Mouse (Mus musculus): ENCODE measurements at regions not wholly inside any gene's neighbourhood (a gene's known extent, or its start where the extent isn't known, plus 50 kb on each side); places are given as distances from the start of the nearest gene placed in this dataset.

DNA sequence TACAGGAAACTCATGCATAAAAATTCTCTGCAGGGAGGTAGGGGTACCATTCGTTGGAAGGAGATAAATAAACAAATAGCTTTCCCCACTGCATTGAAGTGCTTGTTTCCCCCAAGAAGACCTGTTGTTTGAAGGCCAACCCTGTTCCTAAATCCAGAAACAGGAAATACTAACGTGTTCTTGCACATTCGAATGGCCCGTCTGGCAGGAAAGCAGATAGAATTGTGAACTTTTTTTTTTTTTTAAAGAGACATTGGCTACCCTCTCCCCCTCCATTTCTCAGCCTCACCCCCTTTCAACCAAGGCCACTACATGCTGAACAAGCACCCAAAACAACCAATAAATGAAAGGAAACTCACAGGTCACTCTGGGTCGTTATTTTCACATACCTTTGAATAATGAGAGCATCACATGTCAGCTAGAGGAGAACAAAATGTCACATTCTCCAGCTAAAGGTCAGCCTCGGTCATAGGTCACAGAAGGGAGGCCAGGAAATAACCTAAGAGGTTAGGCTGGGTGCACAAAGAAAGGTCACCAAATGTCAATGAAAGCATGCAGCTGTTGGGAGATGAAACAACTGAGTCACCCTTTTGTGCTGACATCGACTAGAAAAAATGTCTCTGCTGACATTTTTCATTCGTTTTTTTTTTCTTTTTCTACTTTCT lies 250.8 kb upstream of the Usp25 start:
- Histone ChIP-seq H3ac (ENCODE audit: control insufficient read depth, insufficient read length) (no peak overlapping the region), H3K4me2 (ENCODE audit: low read depth) (peak overlapping the region; percentile 29), H3K4me3 (no peak overlapping the region), H3K36me3 (ENCODE audit: control insufficient read depth, insufficient read depth) (no peaks in the 10 kb centered on the region), H3K27me3 (ENCODE audit: control insufficient read depth, insufficient read depth, insufficient read length) (no peaks in the 10 kb centered on the region), H3K79me2 (ENCODE audit: control insufficient read depth, insufficient read depth) (no peaks in the 10 kb centered on the region)
- TF ChIP-seq CEBPB (IDR thresholded peaks at IDR 0.05; ENCODE audit: insufficient read depth, poor library complexity, severe bottlenecking) = no peak
- TF ChIP-seq SRF (IDR thresholded peaks at IDR 0.05; ENCODE audit: control insufficient read depth, insufficient read length, low read depth) = no peak
- TF ChIP-seq MYOD1 (IDR thresholded peaks at IDR 0.05; ENCODE audit: control insufficient read depth in 1 of 3, insufficient read length in 2 of 3, low read depth in 2 of 3) = peak in 2 of 3 experiments; percentile 27 to 49
- no peak for TF ChIP-seq MAX (IDR thresholded peaks at IDR 0.05; ENCODE audit: low read depth)
- no peak for TF ChIP-seq POLR2A (IDR thresholded peaks at IDR 0.05; ENCODE audit: insufficient read length, low read depth)
- no peak for TF ChIP-seq E2F4 (IDR thresholded peaks at IDR 0.05; ENCODE audit: insufficient read depth)
- TF ChIP-seq TCF3 (IDR thresholded peaks at IDR 0.05; ENCODE audit: insufficient read length, low read depth) = no peak

GRCm38 (mm10) chr16:76761848-76762247 lies 251.7 kb upstream of the Usp25 start:
- H3K79me2 ChIP-seq (ENCODE audit: control insufficient read depth, insufficient read depth) = no peaks in the 10 kb centered on the region
- TF ChIP-seq MYOG (IDR thresholded peaks at IDR 0.05; ENCODE audit: control insufficient read depth in 1 of 3, insufficient read depth in 1 of 3, insufficient read length in 2 of 3, low read depth in 2 of 3) (no peak), POLR2AphosphoS2 (IDR thresholded peaks at IDR 0.05; ENCODE audit: insufficient read length, low read depth) (no peak), MAX (IDR thresholded peaks at IDR 0.05; ENCODE audit: low read depth) (no peak), USF1 (IDR thresholded peaks at IDR 0.05; ENCODE audit: low read depth) (no peak), REST (IDR thresholded peaks at IDR 0.05; ENCODE audit: insufficient read depth, insufficient read length) (no peak), TCF3 (IDR thresholded peaks at IDR 0.05; ENCODE audit: insufficient read length, low read depth) (no peak), E2F4 (IDR thresholded peaks at IDR 0.05; ENCODE audit: insufficient read depth) (no peak), SRF (IDR thresholded peaks at IDR 0.05; ENCODE audit: control insufficient read depth, insufficient read length, low read depth) (no peak), CEBPB (IDR thresholded peaks at IDR 0.05; ENCODE audit: insufficient read depth, poor library complexity, severe bottlenecking) (no peak), TCF12 (IDR thresholded peaks at IDR 0.05; ENCODE audit: insufficient read depth, poor library complexity, severe bottlenecking) (no peak), POLR2A (IDR thresholded peaks at IDR 0.05; ENCODE audit: insufficient read length, low read depth) (no peak), MYOD1 (IDR thresholded peaks at IDR 0.05; ENCODE audit: control insufficient read depth in 1 of 3, insufficient read length in 2 of 3, low read depth in 2 of 3) (no peak)
- H3K36me3 ChIP-seq (ENCODE audit: control insufficient read depth, insufficient read depth) = no peaks in the 10 kb centered on the region
- no peaks in the 10 kb centered on the region for H3K27me3 ChIP-seq (ENCODE audit: control insufficient read depth, insufficient read depth, insufficient read length)
- H3K4me2 ChIP-seq (ENCODE audit: low read depth) = no peak overlapping the region
- H3ac ChIP-seq (ENCODE audit: control insufficient read depth, insufficient read length) = no peak overlapping the region
- no peak overlapping the region for H3K4me3 ChIP-seq

DNA sequence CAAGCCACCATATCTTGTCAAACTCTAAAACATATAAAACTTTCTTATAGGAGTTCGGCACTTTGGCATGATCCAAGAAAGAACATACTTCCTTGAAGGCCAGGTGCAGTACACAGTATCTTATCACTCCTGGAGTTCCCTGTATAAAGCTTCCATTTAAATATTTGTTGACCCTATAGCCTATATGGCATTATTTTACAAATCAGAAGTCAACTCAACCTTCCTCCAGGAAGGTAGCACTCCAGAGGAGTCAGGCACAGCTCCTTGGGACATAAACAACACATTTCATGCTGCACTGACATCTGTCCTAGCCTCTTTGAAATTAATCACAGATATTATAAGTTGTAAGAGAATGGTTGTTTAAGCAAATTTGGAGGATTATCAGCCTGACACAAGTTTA lies 252.5 kb upstream of the Usp25 start:
- Histone ChIP-seq H3K27me3 (ENCODE audit: control insufficient read depth, insufficient read depth, insufficient read length) (no peaks in the 10 kb centered on the region), H3K4me3 (no peak overlapping the region), H3K36me3 (ENCODE audit: control insufficient read depth, insufficient read depth) (no peaks in the 10 kb centered on the region), H3K79me2 (ENCODE audit: control insufficient read depth, insufficient read depth) (no peaks in the 10 kb centered on the region), H3ac (ENCODE audit: control insufficient read depth, insufficient read length) (no peak overlapping the region), H3K4me2 (ENCODE audit: low read depth) (no peak overlapping the region)
- TF ChIP-seq CEBPB (IDR thresholded peaks at IDR 0.05; ENCODE audit: insufficient read depth, poor library complexity, severe bottlenecking) = no peak
- no peak for TF ChIP-seq REST (IDR thresholded peaks at IDR 0.05; ENCODE audit: insufficient read depth, insufficient read length)

DNA sequence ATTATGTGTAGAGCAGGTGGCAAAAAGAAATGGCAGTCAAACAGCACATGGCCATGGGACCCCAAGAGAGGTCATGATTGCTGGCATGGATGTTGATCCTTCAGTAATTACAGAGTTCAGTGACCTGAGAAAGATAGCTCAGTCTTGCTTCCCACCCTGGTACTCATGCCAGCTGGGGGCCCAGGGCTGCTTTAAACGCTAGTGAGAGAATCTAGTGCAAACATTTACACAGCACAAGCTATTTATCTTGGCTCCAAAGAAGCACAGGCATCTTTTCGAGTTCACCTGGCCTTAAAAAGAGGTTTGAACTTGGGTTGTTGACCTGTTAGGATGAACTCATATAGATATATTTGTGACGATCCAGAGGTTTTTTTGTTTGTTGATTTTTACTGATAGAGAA lies 258.6 kb upstream of the Usp25 start:
- H3K4me2 ChIP-seq (ENCODE audit: low read depth) = no peak overlapping the region
- H3ac ChIP-seq (ENCODE audit: control insufficient read depth, insufficient read length) = no peak overlapping the region
- H3K79me2 ChIP-seq (ENCODE audit: control insufficient read depth, insufficient read depth) = no peaks in the 10 kb centered on the region
- TF ChIP-seq TCF12 (IDR thresholded peaks at IDR 0.05; ENCODE audit: insufficient read depth, poor library complexity, severe bottlenecking) (no peak), MAX (IDR thresholded peaks at IDR 0.05; ENCODE audit: low read depth) (no peak), POLR2A (IDR thresholded peaks at IDR 0.05; ENCODE audit: insufficient read length, low read depth) (no peak), MYOG (IDR thresholded peaks at IDR 0.05; ENCODE audit: control insufficient read depth in 1 of 3, insufficient read depth in 1 of 3, insufficient read length in 2 of 3, low read depth in 2 of 3) (no peak), TCF3 (IDR thresholded peaks at IDR 0.05; ENCODE audit: insufficient read length, low read depth) (no peak), SRF (IDR thresholded peaks at IDR 0.05; ENCODE audit: control insufficient read depth, insufficient read length, low read depth) (no peak), USF1 (IDR thresholded peaks at IDR 0.05; ENCODE audit: low read depth) (no peak), E2F4 (IDR thresholded peaks at IDR 0.05; ENCODE audit: insufficient read depth) (no peak), MYOD1 (IDR thresholded peaks at IDR 0.05; ENCODE audit: control insufficient read depth in 1 of 3, insufficient read length in 2 of 3, low read depth in 2 of 3) (no peak), POLR2AphosphoS2 (IDR thresholded peaks at IDR 0.05; ENCODE audit: insufficient read length, low read depth) (no peak), REST (IDR thresholded peaks at IDR 0.05; ENCODE audit: insufficient read depth, insufficient read length) (no peak), CEBPB (IDR thresholded peaks at IDR 0.05; ENCODE audit: insufficient read depth, poor library complexity, severe bottlenecking) (no peak)
- H3K4me3 ChIP-seq = no peak overlapping the region
- H3K36me3 ChIP-seq (ENCODE audit: control insufficient read depth, insufficient read depth) = no peaks in the 10 kb centered on the region
- no peaks in the 10 kb centered on the region for H3K27me3 ChIP-seq (ENCODE audit: control insufficient read depth, insufficient read depth, insufficient read length)

DNA sequence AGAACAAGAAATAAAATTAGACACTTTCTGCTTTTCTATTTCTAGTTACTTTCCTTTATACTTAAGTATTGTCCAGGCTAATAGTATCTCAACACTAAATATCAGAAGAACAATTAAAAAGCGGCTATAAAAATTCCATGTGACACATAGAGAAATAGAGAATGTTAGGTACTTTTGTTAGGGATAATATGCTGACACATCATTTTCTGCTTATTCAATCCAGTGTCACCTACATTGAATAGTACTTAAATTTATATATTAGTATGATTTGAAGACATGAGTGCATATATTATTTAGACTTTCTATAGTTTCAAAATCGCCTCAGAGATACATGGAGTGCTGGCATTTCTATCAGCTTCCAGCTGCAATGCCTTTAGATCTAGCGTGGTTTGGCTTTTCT lies 267.1 kb upstream of the Usp25 start:
- H3K79me2 ChIP-seq (ENCODE audit: control insufficient read depth, insufficient read depth) = no peaks in the 10 kb centered on the region
- H3K4me3 ChIP-seq = no peak overlapping the region
- no peaks in the 10 kb centered on the region for H3K27me3 ChIP-seq (ENCODE audit: control insufficient read depth, insufficient read depth, insufficient read length)
- no peak overlapping the region for H3K4me2 ChIP-seq (ENCODE audit: low read depth)
- no peaks in the 10 kb centered on the region for H3K36me3 ChIP-seq (ENCODE audit: control insufficient read depth, insufficient read depth)
- no peak overlapping the region for H3ac ChIP-seq (ENCODE audit: control insufficient read depth, insufficient read length)
- no peak for TF ChIP-seq USF1 (IDR thresholded peaks at IDR 0.05; ENCODE audit: low read depth)
- TF ChIP-seq CEBPB (IDR thresholded peaks at IDR 0.05; ENCODE audit: insufficient read depth, poor library complexity, severe bottlenecking) = no peak
- no peak for TF ChIP-seq TCF3 (IDR thresholded peaks at IDR 0.05; ENCODE audit: insufficient read length, low read depth)
- TF ChIP-seq MYOG (IDR thresholded peaks at IDR 0.05; ENCODE audit: control insufficient read depth in 1 of 3, insufficient read depth in 1 of 3, insufficient read length in 2 of 3, low read depth in 2 of 3) = no peak
- TF ChIP-seq E2F4 (IDR thresholded peaks at IDR 0.05; ENCODE audit: insufficient read depth) = no peak
- TF ChIP-seq POLR2A (IDR thresholded peaks at IDR 0.05; ENCODE audit: insufficient read length, low read depth) = no peak
- TF ChIP-seq POLR2AphosphoS2 (IDR thresholded peaks at IDR 0.05; ENCODE audit: insufficient read length, low read depth) = no peak
- no peak for TF ChIP-seq MYOD1 (IDR thresholded peaks at IDR 0.05; ENCODE audit: control insufficient read depth in 1 of 3, insufficient read length in 2 of 3, low read depth in 2 of 3)
- TF ChIP-seq MAX (IDR thresholded peaks at IDR 0.05; ENCODE audit: low read depth) = no peak
- TF ChIP-seq SRF (IDR thresholded peaks at IDR 0.05; ENCODE audit: control insufficient read depth, insufficient read length, low read depth) = no peak

Data from myocyte (in vitro differentiated cells).